Mouse (Mus musculus): ENCODE data around the gene Cox6b1.

The Cox6b1 gene

DNA sequence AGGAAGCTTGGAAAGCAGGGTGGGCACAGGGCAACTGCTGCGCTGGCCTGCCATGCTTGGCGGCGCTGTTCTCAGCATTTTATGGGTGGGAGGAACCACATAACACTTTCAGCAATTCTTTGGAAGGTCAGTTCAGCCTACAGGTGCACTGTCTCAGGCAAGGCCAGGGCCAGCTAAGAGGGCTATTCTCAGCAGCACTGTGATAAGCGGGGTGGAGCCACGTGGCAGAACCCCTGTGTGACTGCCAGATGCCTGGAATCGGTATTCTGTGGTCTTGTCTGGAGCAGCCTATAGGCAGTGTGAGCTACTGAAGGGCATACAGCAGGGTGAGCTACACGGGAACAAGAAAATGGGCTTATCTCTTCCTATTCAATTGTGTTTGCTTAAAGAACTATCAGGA is 15.9 kb downstream of the Cox6b1 start:
- no peak for DNase-seq (ENCODE audit: low spot score)

DNA sequence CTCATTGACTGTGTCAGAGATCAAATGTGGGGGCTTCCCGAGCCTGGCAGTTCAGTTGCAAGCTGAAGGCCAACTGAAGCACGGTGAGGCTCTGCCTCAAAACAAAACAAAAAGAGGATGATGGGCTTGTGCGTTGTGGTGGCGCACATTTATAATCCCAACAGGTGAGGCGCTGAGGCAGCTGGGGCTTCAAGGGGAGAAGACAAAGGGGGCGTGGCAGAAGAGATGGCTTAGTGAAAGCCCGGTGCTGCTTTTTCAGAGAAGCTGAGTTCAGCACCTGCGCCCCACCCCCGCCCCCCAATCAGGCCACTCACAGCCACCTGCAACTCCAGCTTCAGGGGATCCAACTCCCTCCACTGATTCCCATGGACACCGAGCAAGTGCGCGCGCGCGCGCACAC is 17.5 kb downstream of the Cox6b1 start:
- no peak for DNase-seq (ENCODE audit: low spot score)

DNA sequence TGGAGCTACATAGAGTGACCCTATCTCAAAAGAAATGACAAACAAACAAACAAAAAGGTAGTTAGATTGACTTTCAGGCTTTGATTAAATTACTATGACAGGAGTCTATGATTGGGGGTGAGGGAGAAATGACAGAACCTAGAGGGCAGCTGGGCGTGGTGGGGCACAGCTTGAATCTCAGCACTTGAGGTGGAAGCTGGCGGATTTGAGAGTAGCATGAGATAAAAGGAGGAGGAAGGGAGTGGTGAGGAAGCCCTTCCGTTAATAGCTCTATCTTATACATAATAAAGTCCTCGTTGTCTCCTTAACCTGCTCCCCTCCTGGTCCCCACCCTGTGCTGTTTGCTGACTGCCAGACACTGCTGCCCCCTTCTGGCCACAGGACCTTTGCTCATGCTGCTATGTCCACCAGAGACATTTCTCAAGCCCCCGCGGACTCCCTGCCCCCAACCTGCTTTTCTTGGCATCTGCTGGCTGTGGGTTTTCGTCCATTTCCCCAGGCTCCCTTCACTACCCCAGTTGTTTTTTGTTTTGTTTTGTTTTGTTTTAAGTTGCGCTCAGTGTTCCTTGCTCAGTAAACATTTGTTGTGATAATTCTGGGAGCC is 18.1 kb downstream of the Cox6b1 start:
- peak; percentile 42 for DNase-seq (ENCODE audit: low spot score)

DNA sequence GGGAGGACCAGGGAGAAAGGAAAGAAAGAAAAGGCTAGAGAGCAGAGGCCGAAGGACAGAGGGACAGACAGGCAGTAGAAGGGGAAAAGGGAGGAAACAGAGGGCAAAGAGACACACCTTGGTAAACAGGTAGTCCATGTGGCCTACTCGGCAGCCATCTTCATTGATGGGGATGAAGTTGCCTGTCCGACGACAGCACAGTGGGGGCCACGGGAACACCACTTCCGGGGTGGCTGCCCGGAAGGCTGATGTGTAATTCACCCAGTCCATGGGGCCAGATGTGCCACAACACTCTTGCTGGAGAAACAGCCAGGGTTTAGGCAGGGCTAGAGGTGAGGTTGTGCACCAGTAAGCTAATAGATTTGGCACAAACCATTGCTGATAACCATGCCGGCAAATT is 21.0 kb downstream of the Cox6b1 start:
- DNase-seq (ENCODE audit: low spot score): no peak

DNA sequence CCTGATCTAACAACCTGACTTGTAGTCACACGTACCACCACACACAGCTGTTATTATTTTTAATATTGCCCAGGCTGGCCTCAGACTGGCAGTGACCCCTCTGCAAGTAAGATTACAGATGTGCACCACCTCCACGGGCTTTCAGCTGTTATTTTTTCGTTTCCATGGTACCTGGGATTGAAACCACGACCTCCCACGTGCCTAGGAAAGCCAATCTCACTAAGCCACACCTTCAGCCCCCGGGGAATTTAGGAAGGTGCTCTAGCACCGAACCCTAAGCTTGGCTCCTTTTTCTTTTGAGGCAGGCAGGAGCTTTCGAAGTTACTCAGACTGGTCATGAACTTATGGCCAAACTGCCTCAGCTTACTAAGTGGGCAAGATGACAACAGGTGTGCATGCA is 21.5 kb downstream of the Cox6b1 start:
- DNase-seq (ENCODE audit: low spot score): no peak

GRCm38 (mm10) chr7:30602583-30602982 is 23.4 kb downstream of the Cox6b1 start:
- no peak for DNase-seq (ENCODE audit: low spot score)

GRCm38 (mm10) chr7:30600651-30601050 is 25.3 kb downstream of the Cox6b1 start:
- DNase-seq (ENCODE audit: low spot score): no peak

- DNase-seq (ENCODE audit: low spot score): peak; percentile 86
These were observed 26.0 kb downstream of the Cox6b1 start for GRCm38 (mm10) chr7:30599933-30600353.

GRCm38 (mm10) chr7:30598786-30599185 is 27.2 kb downstream of the Cox6b1 start, which contains the start of gene Zbtb32:
TSS of gene Zbtb32 (minus strand) at chr7:30598909.
- no peak for DNase-seq (ENCODE audit: low spot score)

- no peak for DNase-seq (ENCODE audit: low spot score)
These were observed 29.1 kb downstream of the Cox6b1 start for GRCm38 (mm10) chr7:30596811-30597210.

- no peak for DNase-seq (ENCODE audit: low spot score)
These were observed 29.9 kb downstream of the Cox6b1 start for GRCm38 (mm10) chr7:30596093-30596492.

GRCm38 (mm10) chr7:30594510-30595024 is 31.4 kb downstream of the Cox6b1 start:
- no peak for DNase-seq (ENCODE audit: low spot score)

- no peak for DNase-seq (ENCODE audit: low spot score)
These were observed 32.1 kb downstream of the Cox6b1 start for GRCm38 (mm10) chr7:30593579-30594509.

- no peak for DNase-seq (ENCODE audit: low spot score)
These were observed 33.1 kb downstream of the Cox6b1 start for GRCm38 (mm10) chr7:30592772-30593423.

DNA sequence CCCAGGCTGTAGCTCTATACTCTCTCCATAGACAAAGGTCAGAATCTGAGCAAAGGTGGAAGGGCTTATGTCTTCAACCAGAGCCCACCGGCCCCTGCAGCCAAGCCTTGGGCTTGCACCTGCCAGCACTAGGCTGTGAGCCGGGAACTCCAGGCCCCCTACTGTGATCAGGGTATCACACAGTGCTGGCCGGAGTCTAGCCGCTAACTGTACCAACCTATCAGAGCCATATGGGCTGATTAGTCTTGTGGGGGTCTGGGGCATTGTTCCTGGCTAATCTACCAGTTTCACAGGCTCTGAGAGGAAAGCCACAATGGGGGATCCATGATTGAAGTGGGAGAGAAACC is 34.4 kb downstream of the Cox6b1 start:
- no peak for DNase-seq (ENCODE audit: low spot score)

DNA sequence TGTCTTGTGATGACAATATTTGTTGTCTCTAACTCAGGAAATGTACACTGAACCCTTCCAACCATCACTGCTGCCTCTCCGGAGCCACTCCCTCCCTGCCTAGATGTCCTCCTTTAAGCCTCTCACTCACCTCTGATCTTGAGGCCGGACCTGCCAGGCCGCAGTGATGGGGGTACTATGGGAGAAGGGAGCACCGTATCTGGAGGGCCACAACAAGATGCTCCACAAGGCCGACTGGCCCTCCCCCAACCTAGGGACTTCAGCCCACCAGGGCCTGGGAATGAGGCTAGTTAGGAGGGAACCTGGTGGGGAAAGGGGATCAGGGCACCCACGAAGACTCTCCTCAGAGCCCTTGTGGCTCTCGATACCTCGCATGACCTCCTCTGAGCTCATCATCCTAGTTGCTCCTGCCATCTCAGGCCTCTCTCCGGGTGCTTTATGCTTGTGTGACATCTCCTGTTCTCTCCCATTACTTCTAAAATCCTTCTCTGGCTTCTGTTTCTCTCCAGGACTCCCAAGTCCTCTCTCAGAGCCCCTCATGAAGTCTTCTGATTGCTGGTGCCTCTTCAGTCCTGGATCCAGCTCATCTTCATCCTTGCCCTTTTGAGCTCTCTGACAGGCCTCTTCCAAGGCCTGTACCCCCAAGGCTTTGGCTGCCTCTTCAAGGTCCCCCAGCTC is 34.9 kb downstream of the Cox6b1 start:
- DNase-seq (ENCODE audit: low spot score): no peak

DNA sequence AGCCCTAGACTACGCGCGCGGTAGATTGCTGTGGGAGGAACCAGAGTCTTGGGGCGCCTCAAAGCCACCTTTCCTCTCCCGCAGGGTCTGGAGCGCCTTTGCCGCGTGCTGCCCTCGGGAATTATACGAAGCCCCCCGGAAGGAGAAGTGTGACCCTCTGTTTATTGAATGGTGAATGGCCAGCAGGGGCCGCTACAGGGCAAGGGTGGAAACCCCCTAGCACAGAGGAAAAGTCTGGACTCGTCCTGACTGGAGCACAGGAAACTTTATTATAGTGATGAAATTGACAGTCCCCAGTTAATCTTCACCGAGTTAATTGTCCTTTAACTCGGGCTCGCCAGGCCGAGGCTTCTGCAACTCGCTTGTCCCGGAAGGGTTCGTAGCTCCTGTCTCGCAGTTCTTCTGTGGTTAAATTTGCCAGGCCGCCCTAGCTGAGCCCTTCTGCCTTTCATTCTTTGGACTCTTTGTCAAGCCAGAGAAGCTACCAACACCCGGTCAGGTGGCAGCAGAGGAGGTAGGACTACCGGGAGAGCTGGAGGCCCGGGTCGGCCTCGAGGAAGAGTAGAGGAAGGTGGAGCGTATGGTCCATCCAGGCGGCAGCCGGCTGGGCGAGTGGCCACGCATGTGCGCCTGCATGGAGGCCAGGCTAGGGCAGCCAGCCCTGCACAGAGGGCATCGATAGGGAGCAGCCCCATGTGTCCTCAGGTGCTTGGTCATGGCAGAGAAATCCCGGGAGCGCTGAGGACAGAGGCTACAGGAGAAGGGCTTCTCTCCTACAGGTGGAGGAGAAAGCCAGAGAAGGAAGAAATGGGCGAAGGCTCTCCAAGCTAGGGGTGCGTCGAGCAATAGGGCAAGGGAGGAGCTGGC is 36.3 kb downstream of the Cox6b1 start:
- DNase-seq (ENCODE audit: low spot score): peak; percentile 79

GRCm38 (mm10) chr7:30588676-30589434 is 37.1 kb downstream of the Cox6b1 start, which contains the start of gene Kmt2b:
TSS of gene Kmt2b (minus strand) at chr7:30588726.
- peak; percentile 92 for DNase-seq (ENCODE audit: low spot score)

GRCm38 (mm10) chr7:30587842-30588667 is 37.9 kb downstream of the Cox6b1 start:
- DNase-seq (ENCODE audit: low spot score): peak; percentile 42
